Mouse (Mus musculus): ENCODE results near the gene Nceh1. TPM values are rescaled to one million over a fixed set of nuclear protein-coding genes. Genes with fewer than 3 reads are reported as not detected.

Gene Nceh1
- polyA plus RNA-seq, 1 experiment from 2014 or later = 7.0 TPM

DNA sequence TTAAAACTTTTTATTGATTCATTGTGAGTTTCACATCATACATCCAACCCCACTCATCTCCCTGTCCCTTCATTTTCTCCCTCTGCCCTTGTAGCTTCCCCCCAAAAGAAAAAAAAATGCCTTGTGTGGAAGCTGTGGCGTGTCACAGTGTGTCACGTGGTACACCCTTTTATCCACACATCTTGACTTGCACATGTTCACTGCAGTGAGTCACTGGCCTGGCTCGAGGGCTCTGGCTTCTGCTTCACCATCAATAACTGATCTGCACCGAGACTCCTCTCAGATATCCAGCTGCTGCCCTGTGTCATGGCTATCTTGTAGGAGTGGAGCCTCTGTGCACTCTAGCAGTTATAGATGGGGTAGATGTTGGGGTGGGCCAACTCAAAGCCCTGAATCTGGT is 12.4 kb downstream of the Nceh1 start:
- no peak overlapping the region for H3K4me3 ChIP-seq
- H3K27me3 ChIP-seq = no peaks in the 10 kb centered on the region
- H3K4me1 ChIP-seq (replicated peaks) = no peaks in the 10 kb centered on the region
- ATAC-seq (ENCODE audit: low read depth) = no peak
- H3K4me2 ChIP-seq = no peak overlapping the region
- no peak overlapping the region for H3K27ac ChIP-seq (replicated peaks)
- 90% methylated on average over 4 of the region's 4 CpGs for WGBS
- no peak overlapping the region for H3K9ac ChIP-seq
- no peaks in the 10 kb centered on the region for H3K9me3 ChIP-seq
- H3K36me3 ChIP-seq = no peaks in the 10 kb centered on the region

DNA sequence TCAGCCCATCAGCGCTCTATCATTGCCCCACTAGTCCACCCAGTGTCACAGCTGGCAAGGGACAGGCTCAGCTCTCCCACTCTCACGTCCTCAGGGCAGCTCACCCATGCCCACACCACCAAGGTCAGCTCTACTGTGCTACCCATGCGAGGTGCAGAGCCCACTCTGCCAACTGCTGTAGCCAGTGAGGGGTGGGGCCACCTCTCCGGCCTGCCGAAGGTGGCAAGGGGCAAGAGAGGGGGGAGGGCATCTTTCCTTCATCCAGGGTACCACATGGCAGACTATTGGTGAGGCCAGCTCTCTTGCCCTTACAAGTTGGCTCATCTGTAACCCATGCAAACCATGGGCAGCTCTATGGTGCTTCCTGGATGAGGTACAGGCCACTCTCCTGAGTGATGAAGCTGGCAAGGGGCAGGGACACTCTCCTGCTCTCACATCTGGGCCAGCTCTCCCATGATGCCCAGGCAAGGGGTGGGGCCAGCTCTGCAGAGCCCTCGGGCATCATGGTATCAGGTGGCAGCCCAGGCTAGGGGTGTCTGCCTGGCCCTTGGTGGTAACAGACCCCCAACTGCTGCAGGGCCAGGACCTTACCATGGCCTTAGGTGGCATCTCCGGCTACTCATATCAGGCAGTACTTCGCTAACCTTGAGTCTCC is 12.9 kb downstream of the Nceh1 start:
- WGBS = 87% methylated on average over 8 of the region's 8 CpGs

DNA sequence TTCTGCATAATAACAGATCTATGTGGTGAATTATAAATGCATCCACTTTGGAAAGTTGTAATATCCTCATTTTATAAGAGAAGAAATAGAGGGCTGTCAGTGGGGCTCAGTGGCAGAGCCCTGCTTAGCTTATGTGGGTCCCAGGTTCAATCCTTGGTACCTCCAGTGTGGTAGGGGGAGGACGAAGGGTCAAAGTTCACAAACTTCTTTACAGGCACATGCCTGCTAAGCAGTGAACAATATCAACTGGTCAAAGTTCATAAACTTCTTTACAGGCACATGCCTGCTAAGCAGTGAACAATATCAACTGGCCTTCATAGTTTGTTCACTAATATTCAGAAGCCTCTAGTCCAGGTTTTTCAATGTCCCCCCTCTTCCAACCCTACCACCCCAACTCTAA is 13.8 kb downstream of the Nceh1 start:
- Histone ChIP-seq H3K9ac (no peak overlapping the region), H3K27ac (replicated peaks) (no peak overlapping the region), H3K4me3 (no peak overlapping the region), H3K36me3 (no peaks in the 10 kb centered on the region), H3K27me3 (no peaks in the 10 kb centered on the region), H3K4me2 (no peak overlapping the region), H3K4me1 (replicated peaks) (no peaks in the 10 kb centered on the region), H3K9me3 (no peaks in the 10 kb centered on the region)
- ATAC-seq (ENCODE audit: low read depth) = no peak
- WGBS = 93% methylated on average over 1 of the region's 1 CpGs

More for the DNA sequence above, 12.9 kb downstream of the Nceh1 start:
- no peaks in the 10 kb centered on the region for H3K4me1 ChIP-seq (replicated peaks)
- H3K4me3 ChIP-seq = no peak overlapping the region
- H3K4me2 ChIP-seq = no peak overlapping the region
- ATAC-seq (ENCODE audit: low read depth) = no peak
- H3K9ac ChIP-seq = no peak overlapping the region
- H3K9me3 ChIP-seq = no peaks in the 10 kb centered on the region
- H3K27ac ChIP-seq (replicated peaks) = no peak overlapping the region
- H3K36me3 ChIP-seq = no peaks in the 10 kb centered on the region
- no peaks in the 10 kb centered on the region for H3K27me3 ChIP-seq

DNA sequence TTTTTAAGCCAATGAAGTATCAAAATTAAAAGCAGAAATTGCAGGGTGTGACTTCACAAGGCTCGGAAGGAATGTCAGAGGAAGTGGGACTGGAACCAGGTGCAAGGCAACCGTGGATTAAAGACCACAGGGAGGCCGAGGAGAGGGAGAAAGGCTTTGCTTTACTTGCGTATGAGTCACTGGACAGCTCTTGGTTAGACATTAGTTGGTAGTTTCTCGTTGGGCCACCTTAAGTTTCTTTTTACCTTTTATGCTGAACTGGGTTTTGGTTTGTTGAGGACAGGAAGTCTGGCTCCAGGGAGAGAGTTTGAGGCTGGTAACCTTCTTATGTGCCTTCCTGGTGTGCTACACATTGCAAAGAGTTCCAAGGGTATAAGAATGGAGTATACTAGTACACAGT is 15.1 kb downstream of the Nceh1 start:
- 81% methylated on average over 5 of the region's 5 CpGs for WGBS
- H3K4me1 ChIP-seq (replicated peaks) = no peaks in the 10 kb centered on the region
- no peak overlapping the region for H3K9ac ChIP-seq
- H3K27me3 ChIP-seq = no peaks in the 10 kb centered on the region
- no peak for ATAC-seq (ENCODE audit: low read depth)
- no peaks in the 10 kb centered on the region for H3K9me3 ChIP-seq
- no peaks in the 10 kb centered on the region for H3K36me3 ChIP-seq
- no peak overlapping the region for H3K4me3 ChIP-seq
- no peak overlapping the region for H3K27ac ChIP-seq (replicated peaks)
- H3K4me2 ChIP-seq = no peak overlapping the region

DNA sequence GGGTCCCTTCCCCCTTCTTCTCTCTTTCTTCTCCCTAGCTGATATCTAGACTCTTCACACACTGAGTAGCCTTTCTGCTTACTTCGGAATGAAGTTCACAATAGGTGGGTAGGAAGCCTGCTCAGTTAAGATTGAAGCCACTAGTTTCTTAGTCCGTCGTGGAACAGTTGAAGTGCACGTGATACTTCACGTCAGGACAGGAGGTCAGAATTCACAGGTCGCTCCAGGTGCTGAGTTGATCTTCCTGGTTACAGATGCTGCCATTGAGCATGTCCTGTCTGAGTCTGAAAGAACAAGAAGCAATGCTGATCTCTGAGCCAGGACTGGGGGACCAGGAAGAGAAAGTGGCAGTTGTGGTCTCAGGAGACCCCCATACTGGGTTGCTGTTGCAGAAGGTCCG is 16.4 kb downstream of the Nceh1 start:
- no peak overlapping the region for H3K4me2 ChIP-seq

DNA sequence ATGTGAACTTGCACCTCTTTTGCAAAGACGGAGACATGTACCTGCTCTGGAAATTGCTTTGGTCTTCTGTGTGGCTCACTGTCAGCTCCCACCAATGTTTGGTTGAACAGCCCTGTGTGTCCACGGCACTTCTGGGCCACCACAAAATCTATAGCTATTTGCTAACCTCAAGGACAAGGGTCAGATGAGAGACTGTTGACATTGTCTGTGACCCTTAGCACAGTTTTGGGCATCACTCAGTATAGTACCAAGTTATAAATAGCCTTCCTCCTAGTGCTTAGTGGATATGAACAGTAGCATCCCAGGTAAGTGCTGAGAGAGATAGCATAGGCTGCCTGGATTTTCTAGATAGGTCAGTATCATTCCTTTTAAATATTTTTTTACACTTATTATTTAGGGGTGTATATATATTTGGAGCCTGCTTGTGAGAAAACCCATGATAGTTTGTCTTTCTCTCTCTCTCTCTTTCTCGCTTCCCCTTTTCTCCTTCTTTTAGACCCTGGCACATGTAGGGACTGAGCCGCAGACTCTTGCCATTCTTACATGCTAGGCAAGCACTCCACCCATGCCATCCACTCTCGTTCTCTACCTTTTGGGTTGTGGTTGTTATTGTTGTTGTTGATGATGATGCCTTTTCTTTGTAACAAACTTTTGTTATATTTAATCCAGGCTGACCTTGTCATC is 19.1 kb downstream of the Nceh1 start:
- Histone ChIP-seq H3K27me3 (no peaks in the 10 kb centered on the region), H3K9me3 (no peaks in the 10 kb centered on the region), H3K4me2 (no peak overlapping the region), H3K4me3 (no peak overlapping the region), H3K9ac (no peak overlapping the region), H3K27ac (replicated peaks) (no peak overlapping the region), H3K4me1 (replicated peaks) (peaks cover 11% of the 10 kb centered on the region), H3K36me3 (no peaks in the 10 kb centered on the region)
- no peak for ATAC-seq (ENCODE audit: low read depth)
- WGBS = 85% methylated on average over 5 of the region's 5 CpGs

More for the DNA sequence above, 16.4 kb downstream of the Nceh1 start:
- H3K9ac ChIP-seq = no peak overlapping the region
- no peaks in the 10 kb centered on the region for H3K9me3 ChIP-seq
- ATAC-seq (ENCODE audit: low read depth) = no peak
- H3K27ac ChIP-seq (replicated peaks) = no peak overlapping the region
- H3K36me3 ChIP-seq = no peaks in the 10 kb centered on the region
- 95% methylated on average over 7 of the region's 7 CpGs for WGBS
- no peaks in the 10 kb centered on the region for H3K4me1 ChIP-seq (replicated peaks)
- H3K4me3 ChIP-seq = no peak overlapping the region
- H3K27me3 ChIP-seq = no peaks in the 10 kb centered on the region

DNA sequence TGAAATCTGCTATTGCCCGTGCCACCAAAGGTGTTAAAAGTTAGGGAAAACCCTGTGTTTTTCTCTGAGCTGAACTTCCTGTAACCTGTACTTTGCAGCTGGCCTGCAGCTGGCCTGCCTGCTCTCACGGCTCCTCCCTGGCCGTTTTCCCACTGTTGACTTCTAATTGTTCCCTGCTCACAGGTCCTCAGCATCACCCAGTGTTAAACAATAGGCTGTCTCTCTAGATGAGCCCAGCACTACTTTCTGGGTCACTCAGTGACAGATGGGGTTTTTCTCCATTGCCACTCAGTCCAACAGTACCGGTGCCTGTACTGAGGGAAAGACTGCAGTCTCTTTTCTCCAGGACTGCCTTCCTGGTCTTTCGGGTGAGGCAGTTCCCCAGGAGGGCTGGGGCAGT is 22.3 kb downstream of the Nceh1 start:
- no peak overlapping the region for H3K4me2 ChIP-seq
- H3K4me3 ChIP-seq = no peak overlapping the region
- H3K4me1 ChIP-seq (replicated peaks) = peaks cover 11% of the 10 kb centered on the region
- ATAC-seq (ENCODE audit: low read depth) = no peak
- no peak overlapping the region for H3K9ac ChIP-seq
- H3K27ac ChIP-seq (replicated peaks) = no peak overlapping the region
- no peaks in the 10 kb centered on the region for H3K36me3 ChIP-seq
- 25% methylated on average over 5 of the region's 5 CpGs for WGBS
- H3K9me3 ChIP-seq = no peaks in the 10 kb centered on the region
- no peaks in the 10 kb centered on the region for H3K27me3 ChIP-seq

DNA sequence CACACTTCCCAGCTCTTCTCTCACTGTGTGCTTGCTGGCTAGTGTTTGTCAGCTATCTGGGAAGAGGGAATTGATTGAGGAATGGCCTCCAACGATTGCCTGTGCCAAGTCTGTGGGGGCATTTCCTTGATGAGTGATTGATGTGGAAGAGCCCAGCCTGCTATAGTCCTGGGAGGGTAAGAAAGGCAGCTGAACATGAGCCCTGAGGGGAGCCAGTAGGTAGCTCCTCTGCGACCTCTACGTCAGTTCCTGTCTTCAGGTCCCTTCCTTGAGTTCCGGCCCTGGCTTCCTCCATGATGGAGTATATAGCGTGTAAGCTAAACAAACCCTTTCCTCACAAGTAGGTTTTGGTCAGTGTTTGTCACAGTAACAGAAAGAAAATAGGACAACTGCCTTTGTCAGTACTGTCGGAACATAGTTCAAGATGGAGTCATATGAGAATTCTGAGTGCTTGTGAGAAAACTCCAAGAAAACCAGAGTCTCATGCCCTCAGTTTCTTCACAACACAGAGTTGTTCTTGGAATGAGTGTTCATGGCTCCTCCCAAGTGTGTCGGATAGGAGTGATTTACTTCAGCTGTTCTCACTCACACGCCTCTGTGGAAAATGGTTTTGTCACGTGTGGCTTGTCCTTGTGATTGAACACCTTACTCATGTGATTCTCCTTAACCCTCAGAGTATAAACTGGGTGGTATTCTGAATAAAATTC is 22.9 kb downstream of the Nceh1 start:
- Histone ChIP-seq H3K4me1 (replicated peaks) (peaks cover 11% of the 10 kb centered on the region), H3K4me2 (no peak overlapping the region), H3K27ac (replicated peaks) (no peak overlapping the region), H3K27me3 (no peaks in the 10 kb centered on the region), H3K4me3 (no peak overlapping the region), H3K9ac (no peak overlapping the region), H3K36me3 (no peaks in the 10 kb centered on the region), H3K9me3 (no peaks in the 10 kb centered on the region)
- no peak for ATAC-seq (ENCODE audit: low read depth)
- 69% methylated on average over 9 of the region's 9 CpGs for WGBS

DNA sequence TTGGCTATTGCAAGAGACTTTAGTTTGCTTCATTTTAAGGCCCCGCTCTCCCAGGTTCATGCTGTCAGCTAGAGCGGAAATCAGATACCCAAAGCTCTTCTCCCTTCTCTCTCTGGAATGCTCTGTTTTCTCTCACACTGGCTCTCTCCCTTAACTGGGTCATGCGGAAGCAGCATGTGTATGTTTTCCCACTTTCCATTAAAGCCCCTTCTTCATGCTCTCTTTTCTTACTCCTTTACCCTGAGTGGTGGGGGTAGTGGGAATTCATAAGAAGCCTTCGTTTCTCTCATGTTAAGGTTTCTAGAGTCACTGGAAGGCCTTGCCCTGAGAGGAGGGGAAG is 23.4 kb downstream of the Nceh1 start:
- Histone ChIP-seq H3K36me3 (no peaks in the 10 kb centered on the region), H3K27ac (replicated peaks) (no peak overlapping the region), H3K27me3 (no peaks in the 10 kb centered on the region), H3K4me1 (replicated peaks) (peaks cover 11% of the 10 kb centered on the region), H3K4me3 (no peak overlapping the region), H3K9me3 (no peaks in the 10 kb centered on the region), H3K4me2 (no peak overlapping the region), H3K9ac (no peak overlapping the region)
- no peak for ATAC-seq (ENCODE audit: low read depth)
- WGBS = 86% methylated on average over 4 of the region's 4 CpGs

DNA sequence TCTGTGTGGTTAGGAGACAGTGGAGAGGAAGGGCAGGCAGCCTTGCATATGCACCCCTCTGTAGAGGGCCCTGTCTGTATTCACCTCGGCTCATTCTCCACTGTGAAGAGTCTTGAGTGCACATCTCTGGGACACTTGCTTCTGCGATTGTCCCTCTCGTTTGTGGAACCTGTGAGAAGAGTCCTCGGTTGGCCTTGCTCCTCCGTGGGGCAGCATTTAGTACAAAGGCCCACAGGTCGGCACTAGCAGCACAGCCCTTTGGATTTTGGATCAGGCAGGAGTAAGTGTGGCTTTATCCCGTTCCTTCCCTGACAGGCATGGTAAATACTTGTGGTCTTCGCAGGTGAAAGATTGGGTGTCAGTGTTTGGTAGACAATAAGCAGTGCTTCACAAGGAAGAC is 23.8 kb downstream of the Nceh1 start:
- H3K9me3 ChIP-seq = no peaks in the 10 kb centered on the region
- H3K4me1 ChIP-seq (replicated peaks) = peaks cover 11% of the 10 kb centered on the region
- no peak overlapping the region for H3K27ac ChIP-seq (replicated peaks)
- H3K4me3 ChIP-seq = no peak overlapping the region
- ATAC-seq (ENCODE audit: low read depth) = no peak
- no peak overlapping the region for H3K9ac ChIP-seq
- no peak overlapping the region for H3K4me2 ChIP-seq
- H3K36me3 ChIP-seq = no peaks in the 10 kb centered on the region
- WGBS = 91% methylated on average over 8 of the region's 8 CpGs
- H3K27me3 ChIP-seq = no peaks in the 10 kb centered on the region

DNA sequence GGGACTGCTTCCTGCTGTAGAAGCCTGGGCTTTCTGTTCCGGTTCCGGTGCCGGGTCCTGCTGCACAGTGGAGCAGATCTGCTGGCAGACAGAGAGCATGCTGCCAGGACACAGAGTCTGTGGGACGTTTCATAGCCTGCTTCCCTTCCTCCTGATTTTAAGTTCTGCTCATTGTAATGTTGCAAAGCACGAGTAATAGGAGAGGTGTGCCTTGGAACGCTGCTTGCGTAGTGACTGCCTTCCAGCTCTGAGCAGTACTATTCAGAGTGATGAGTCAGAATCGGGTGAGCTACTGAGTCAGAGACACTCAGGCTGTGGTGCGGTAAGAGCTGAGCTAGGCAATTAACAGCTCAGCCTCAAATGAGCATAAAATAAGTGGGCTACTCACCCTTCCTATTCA is 26.9 kb downstream of the Nceh1 start:
- Histone ChIP-seq H3K36me3 (no peaks in the 10 kb centered on the region), H3K9me3 (no peaks in the 10 kb centered on the region), H3K4me3 (no peak overlapping the region), H3K9ac (no peak overlapping the region), H3K4me1 (replicated peaks) (peaks cover 11% of the 10 kb centered on the region), H3K27me3 (no peaks in the 10 kb centered on the region), H3K27ac (replicated peaks) (no peak overlapping the region), H3K4me2 (no peak overlapping the region)
- WGBS = 90% methylated on average over 9 of the region's 9 CpGs
- no peak for ATAC-seq (ENCODE audit: low read depth)

DNA sequence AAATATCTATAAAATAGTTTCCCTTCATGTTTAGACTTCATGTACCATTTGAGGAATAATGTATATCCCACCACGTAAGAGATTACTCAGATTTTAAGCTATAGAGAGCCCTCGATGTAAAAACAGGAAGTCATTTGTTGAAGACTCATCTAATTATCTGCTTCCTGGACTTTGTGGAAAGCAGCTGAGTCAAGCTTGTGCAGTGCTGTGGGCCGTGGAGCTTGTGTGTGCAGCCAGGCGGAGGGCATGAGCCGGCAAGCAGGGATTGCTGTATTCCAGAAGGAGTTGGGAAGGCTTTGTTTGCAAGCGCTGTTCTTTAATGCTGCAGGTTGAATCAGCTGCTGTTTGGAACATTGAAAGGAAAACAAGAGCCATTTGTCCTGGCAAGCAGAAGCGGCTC is 27.5 kb downstream of the Nceh1 start:
- Histone ChIP-seq H3K4me1 (replicated peaks) (peaks cover 7% of the 10 kb centered on the region), H3K9ac (no peak overlapping the region), H3K27me3 (no peaks in the 10 kb centered on the region), H3K36me3 (no peaks in the 10 kb centered on the region), H3K4me3 (no peak overlapping the region), H3K4me2 (no peak overlapping the region), H3K9me3 (no peaks in the 10 kb centered on the region), H3K27ac (replicated peaks) (no peak overlapping the region)
- ATAC-seq (ENCODE audit: low read depth) = no peak
- WGBS = 56% methylated on average over 7 of the region's 7 CpGs
